Mouse (Mus musculus) heart, adult 2 months (tissue): Measurements from ENCODE around the gene Arhgef26. TPM values are rescaled to one million over a fixed set of nuclear protein-coding genes. Genes with fewer than 3 reads are reported as not detected.

Experiments
- DNase-seq, 2 experiments: peaks; one replicate each; pipeline ENCODE4 v3.0.0; 2021
- H3K27ac ChIP-seq: fragments of 200-600 bp; 2 replicates; pipeline ENCODE4 v1.8.1; 2022
- H3K27me3 ChIP-seq: fragments of 200-500 bp; 2 replicates; pipeline ENCODE4 v1.6.1; 2012; ENCODE audit warnings: mild to moderate bottlenecking, low read length, inconsistent platforms, mixed read lengths; ENCODE audit not compliant: control insufficient read depth, insufficient read depth
- H3K36me3 ChIP-seq: fragments of 200-500 bp; 2 replicates; pipeline ENCODE4 v1.6.1; 2012; ENCODE audit warnings: low read length, inconsistent platforms; ENCODE audit not compliant: control insufficient read depth, insufficient read depth
- H3K4me1 ChIP-seq: fragments of 200-500 bp; 2 replicates; pipeline ENCODE4 v1.6.1; 2011; ENCODE audit warnings: low read length; ENCODE audit not compliant: control insufficient read depth, insufficient read depth
- H3K4me3 ChIP-seq: fragments of 200-600 bp; 2 replicates; pipeline ENCODE4 v1.8.1; 2022
- H3K79me2 ChIP-seq: fragments of 200-500 bp; replicated peaks from 2 replicates; pipeline ENCODE4 v1.6.1; 2012; ENCODE audit warnings: mild to moderate bottlenecking, inconsistent platforms, low read length, moderate library complexity, mixed read lengths; ENCODE audit not compliant: control insufficient read depth, insufficient read depth
- H3K9ac ChIP-seq: fragments of 200-500 bp; 2 replicates; pipeline ENCODE4 v1.6.1; 2012; ENCODE audit warnings: low read depth, mild to moderate bottlenecking, control low read depth, inconsistent platforms, low read length, mixed read lengths
- CTCF ChIP-seq: fragments of 200-600 bp; IDR thresholded peaks from 2 replicates; pipeline ENCODE4 v1.8.1; 2022; ENCODE audit warnings: antibody characterized with exemption, mild to moderate bottlenecking, moderate library complexity
- EP300 ChIP-seq: fragments of 200-500 bp; IDR thresholded peaks from 2 replicates; pipeline ENCODE4 v1.6.1; 2011; ENCODE audit warnings: low read depth, low read length, control low read depth; ENCODE audit not compliant: insufficient read depth
- POLR2A ChIP-seq: fragments of 200-500 bp; IDR thresholded peaks from 2 replicates; pipeline ENCODE4 v1.6.1; 2011; ENCODE audit warnings: mild to moderate bottlenecking, low read depth, low read length, control low read depth; ENCODE audit not compliant: insufficient read depth
- WGBS: fragments of 180-500 bp; shearing (Covaris S2); methylation state at CpG from one replicate; pipeline ENCODE4 v1.1.7; 2018; 5-methylcytosine and 5-hydroxymethylcytosine counted together
- intact Hi-C: fragments of 180-260 bp; cut with DNase I; formaldehyde crosslinking; loops from one replicate; pipeline ENCODE4 v1.15.1; 2025
- polyA plus RNA-seq: library from polyadenylated mRNA; depleted of rRNA; stranded (reverse); fragments of >200 nt; gene quantifications from 2 replicates; pipeline ENCODE4 v1.2.3, GENCODE M21; 2012
- total RNA-seq, 2 experiments: library from RNA; stranded (reverse); gene quantifications; 2 replicates each; pipeline ENCODE4 v1.2.3; 2021

Gene Arhgef26
- total and polyA plus RNA-seq, 3 experiments = 0.51 to 2.5 (median 2.1) TPM

- Histone ChIP-seq H3K36me3 (no peaks in the 10 kb centered on the region; the same call in 1 of the 2 replicates), H3K27ac (no peak overlapping the region), H3K4me3 (no peak overlapping the region), H3K27me3 (no peaks in the 10 kb centered on the region), H3K4me1 (peaks cover 4% of the 10 kb centered on the region), H3K9ac (no peak overlapping the region), H3K79me2 (no peaks in the 10 kb centered on the region)
- TF ChIP-seq POLR2A (no peak), EP300 (no peak), CTCF (no peak)
- DNase-seq = no peak
- intact Hi-C loops = loop anchor here (5.0 kb wide), 1 partner anchor 104 kb away; no protein-coding TSS in a partner anchor
- 71% methylated on average over 7 of the region's 7 CpGs for WGBS
Observed at GRCm38 (mm10) chr3:62446271-62446670, 108.1 kb downstream of the Arhgef26 start.

- H3K9ac ChIP-seq = no peak overlapping the region
- no peak overlapping the region for H3K4me3 ChIP-seq
- 33% methylated on average over 8 of the region's 8 CpGs for WGBS
- intact Hi-C loops = loop anchor here (5.0 kb wide), 1 partner anchor 105 kb away; no protein-coding TSS in a partner anchor
- H3K79me2 ChIP-seq = no peaks in the 10 kb centered on the region
- no peak for TF ChIP-seq POLR2A
- TF ChIP-seq EP300 = no peak
- TF ChIP-seq CTCF = no peak
- peak in 1 of 2 experiments; percentile 35 for DNase-seq
- H3K36me3 ChIP-seq = no peaks in the 10 kb centered on the region; the same call in 1 of the 2 replicates
- no peak overlapping the region for H3K27ac ChIP-seq
- no peaks in the 10 kb centered on the region for H3K27me3 ChIP-seq
- peaks cover 4% of the 10 kb centered on the region for H3K4me1 ChIP-seq
Observed at GRCm38 (mm10) chr3:62447151-62447550, 109.0 kb downstream of the Arhgef26 start.

DNA sequence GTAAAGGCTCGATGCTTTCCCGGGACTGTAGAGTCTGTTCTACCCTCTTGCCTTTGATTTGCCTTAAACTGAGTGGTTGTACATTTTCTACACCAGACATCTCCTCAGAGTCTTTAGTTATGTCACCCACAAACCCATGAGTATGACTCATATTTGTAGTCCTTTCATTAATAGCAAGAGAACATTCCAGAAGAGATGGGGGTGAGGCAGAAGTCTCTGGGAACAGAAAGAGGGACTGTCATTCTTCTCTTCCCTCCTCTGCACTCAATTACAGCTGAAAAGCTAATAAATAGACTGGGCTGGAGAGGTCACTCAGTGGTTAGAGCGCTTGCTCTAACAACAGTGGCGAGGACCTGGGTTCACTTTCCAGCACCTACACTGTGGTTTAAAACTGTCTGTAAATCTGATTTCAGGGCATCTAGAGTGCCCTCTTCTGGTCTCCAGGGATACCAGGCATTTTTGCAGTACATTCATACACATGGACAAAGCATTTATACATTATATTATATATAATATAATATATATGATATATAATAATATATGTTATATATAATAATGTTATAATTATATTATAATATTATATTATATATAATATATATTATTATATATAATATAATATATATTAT lies 111.8 kb downstream of the Arhgef26 start:
- intact Hi-C loops = loop anchor here (5.0 kb wide), 1 partner anchor 108 kb away; no protein-coding TSS in a partner anchor
- H3K36me3 ChIP-seq = no peaks in the 10 kb centered on the region; the same call in 1 of the 2 replicates
- no peak overlapping the region for H3K9ac ChIP-seq
- no peak for DNase-seq
- H3K79me2 ChIP-seq = no peaks in the 10 kb centered on the region
- peaks cover 4% of the 10 kb centered on the region for H3K4me1 ChIP-seq
- no peak overlapping the region for H3K4me3 ChIP-seq
- H3K27me3 ChIP-seq = no peaks in the 10 kb centered on the region
- no peak overlapping the region for H3K27ac ChIP-seq
- WGBS = 92% methylated on average over 4 of the region's 4 CpGs
- TF ChIP-seq CTCF (peak; percentile 43), POLR2A (no peak)

- no peak overlapping the region for H3K4me3 ChIP-seq
- H3K27me3 ChIP-seq = no peaks in the 10 kb centered on the region
- no peak for DNase-seq
- WGBS = 75% methylated on average over 4 of the region's 4 CpGs
- no peaks in the 10 kb centered on the region for H3K36me3 ChIP-seq
- no peaks in the 10 kb centered on the region for H3K4me1 ChIP-seq
- intact Hi-C loops = no loop called here
- TF ChIP-seq CTCF = no peak
- TF ChIP-seq POLR2A = no peak
- no peak for TF ChIP-seq EP300
- no peaks in the 10 kb centered on the region for H3K79me2 ChIP-seq
- no peak overlapping the region for H3K27ac ChIP-seq
- no peak overlapping the region for H3K9ac ChIP-seq
Observed at GRCm38 (mm10) chr3:62452961-62453360, 114.8 kb downstream of the Arhgef26 start.

- intact Hi-C loops = no loop called here
- H3K9ac ChIP-seq = no peak overlapping the region
- TF ChIP-seq POLR2A (no peak), EP300 (no peak), CTCF (no peak)
- 45% methylated on average over 3 of the region's 3 CpGs for WGBS
- H3K27me3 ChIP-seq = no peaks in the 10 kb centered on the region
- H3K27ac ChIP-seq = no peak overlapping the region
- no peaks in the 10 kb centered on the region for H3K36me3 ChIP-seq
- H3K79me2 ChIP-seq = no peaks in the 10 kb centered on the region
- no peak for DNase-seq
- H3K4me3 ChIP-seq = no peak overlapping the region
- no peaks in the 10 kb centered on the region for H3K4me1 ChIP-seq
Observed at GRCm38 (mm10) chr3:62454096-62454495, 116.0 kb downstream of the Arhgef26 start.

DNA sequence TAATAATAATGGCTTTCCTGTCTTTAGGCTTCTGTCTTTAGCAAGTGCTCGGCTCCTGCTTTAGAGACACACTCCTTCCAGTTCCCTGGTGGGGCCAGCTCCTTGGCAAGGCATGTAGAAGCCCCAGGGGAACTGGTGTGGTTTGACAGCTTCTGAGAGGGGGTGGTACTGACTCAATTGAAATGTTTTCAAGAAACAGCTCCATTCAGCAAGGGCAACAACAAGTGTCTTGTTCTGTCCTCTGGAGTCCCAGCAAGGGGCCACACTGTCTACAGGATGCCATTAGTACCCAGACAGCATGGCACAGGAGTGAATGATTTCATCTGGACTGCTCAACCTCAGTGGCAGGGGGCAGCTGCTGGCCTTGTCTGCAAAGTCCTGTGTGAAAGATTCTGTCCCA lies 117.7 kb downstream of the Arhgef26 start:
- no peaks in the 10 kb centered on the region for H3K79me2 ChIP-seq
- 50% methylated on average over 1 of the region's 1 CpGs for WGBS
- no peaks in the 10 kb centered on the region for H3K36me3 ChIP-seq
- no peak overlapping the region for H3K4me3 ChIP-seq
- H3K27me3 ChIP-seq = no peaks in the 10 kb centered on the region
- intact Hi-C loops = loop anchor here (5.0 kb wide), 3 partner anchors 119 to 1214 kb away; partner anchors contain the start of gene Arhgef26
- no peaks in the 10 kb centered on the region for H3K4me1 ChIP-seq
- H3K9ac ChIP-seq = no peak overlapping the region
- no peak overlapping the region for H3K27ac ChIP-seq
- no peak for TF ChIP-seq EP300
- no peak for TF ChIP-seq POLR2A
- TF ChIP-seq CTCF = no peak
- DNase-seq = no peak
